ENCODE assay signal across 8 mouse cellular contexts in the genomic region with DNA sequence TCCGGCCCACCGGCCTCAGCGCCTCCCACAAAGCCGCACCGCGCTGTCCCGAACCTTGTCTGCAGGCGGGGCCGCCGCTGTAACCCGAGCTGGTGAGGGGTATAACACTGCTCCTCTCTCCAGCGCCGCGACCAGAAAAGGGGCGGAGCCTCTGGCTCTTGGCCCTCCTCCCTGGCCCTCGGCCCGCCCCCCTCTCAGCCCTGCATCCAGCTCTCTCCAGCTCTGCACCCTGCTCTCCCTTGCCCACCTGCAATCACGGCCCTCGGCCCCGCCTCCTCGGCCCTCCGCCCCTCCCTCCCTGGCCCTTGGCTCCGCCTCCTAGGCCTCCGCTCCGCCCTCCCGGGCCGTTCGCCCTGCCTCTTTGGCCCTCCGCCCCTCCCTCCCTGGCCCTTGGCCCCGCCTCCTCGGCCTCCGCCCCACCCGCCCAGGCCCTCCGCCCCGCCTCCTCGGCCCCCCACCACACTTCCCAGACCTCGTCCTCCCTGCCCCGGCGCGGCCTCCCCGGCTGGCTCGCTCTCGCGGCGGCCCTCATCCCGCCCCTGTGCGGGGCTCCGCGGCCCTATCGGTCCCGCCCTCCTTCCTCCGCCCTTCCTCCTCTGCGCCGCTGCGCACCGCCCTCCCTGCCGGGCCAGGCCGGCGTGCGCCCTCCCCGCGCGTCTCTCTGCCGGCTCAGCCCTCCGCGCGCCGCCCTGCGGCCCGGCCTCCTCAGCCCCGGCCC. TPM values are rescaled to one million over a fixed set of nuclear protein-coding genes. Genes with fewer than 3 reads are reported as not detected.
DNase-seq lines count a peak whose midpoint lies in the region; ATAC-seq lines count a peak whose summit lies in the region.

A gene (plus strand): TSS at position 617 of the 718 bp plus-strand sequence.

- H3K4me3 ChIP-seq in forebrain, embryonic 10.5 days: peak within 1 kb of the TSS; percentile 78
- H3K4me3 ChIP-seq in heart, embryonic 14.5 days (ENCODE audit: control insufficient read depth in 1 of 2, insufficient read depth in 1 of 2, low read depth in 1 of 2, low read length in 2 of 2): peak within 1 kb of the TSS; percentile 85 to 91
- H3K4me3 ChIP-seq in liver, embryonic 13.5 days (replicated peaks): peak within 1 kb of the TSS; percentile 66
- H3K4me3 ChIP-seq in stomach, embryonic 14.5 days (ENCODE audit: low read depth, low read length): peak within 1 kb of the TSS; percentile 76

- H3K4me1 ChIP-seq in forebrain, embryonic 10.5 days: peaks cover 17% of the 10 kb centered on the region
- peaks cover 3 to 34% of the 10 kb centered on the region in 2 experiments; a peak in 3 of 4 replicates for H3K4me1 ChIP-seq in heart, embryonic 14.5 days (ENCODE audit: control insufficient read depth in 2 of 2, insufficient read depth in 2 of 2, low read length in 2 of 2)
- H3K4me1 ChIP-seq in liver, embryonic 13.5 days (replicated peaks): peaks cover 12% of the 10 kb centered on the region; the same call in 1 of the 2 replicates
- peaks cover 12% of the 10 kb centered on the region; the same call in 1 of the 2 replicates for H3K4me1 ChIP-seq in stomach, embryonic 14.5 days (ENCODE audit: control insufficient read depth, insufficient read depth, low read length)

- H3K36me3 ChIP-seq in forebrain, embryonic 10.5 days (replicated peaks): peaks cover 6% of the 10 kb centered on the region
- H3K36me3 ChIP-seq in heart, embryonic 14.5 days (ENCODE audit: control insufficient read depth, insufficient read depth, low read length): peaks cover 12% of the 10 kb centered on the region
- no peaks in the 10 kb centered on the region for H3K36me3 ChIP-seq in liver, embryonic 13.5 days
- no peaks in the 10 kb centered on the region for H3K36me3 ChIP-seq in stomach, embryonic 14.5 days (ENCODE audit: control insufficient read depth, insufficient read depth, low read length)

- peak; percentile 83 for DNase-seq in CD4-positive helper T cell, adult 2 months (ENCODE audit: low read depth, low spot score)
- DNase-seq in brain, embryonic 18.5 days (ENCODE audit: low read depth, low spot score): peak; percentile 57
- DNase-seq in forebrain, embryonic 10.5 days (ENCODE audit: extremely low spot score, low spot score): peak; percentile 92
- peak; percentile 94 for DNase-seq in kidney, postnatal 10 days
- DNase-seq in liver, embryonic 13.5 days: peak; percentile 56
- peak; percentile 31 to 65 for DNase-seq in natural killer cell, adult 2 months (ENCODE audit: low spot score in 2 of 2)

- peak within 1 kb of the TSS; percentile 90 for H3K27ac ChIP-seq in forebrain, embryonic 10.5 days
- H3K27ac ChIP-seq in heart, embryonic 14.5 days (replicated peaks in 1 of 2; ENCODE audit: control insufficient read depth in 1 of 2, insufficient read depth in 1 of 2, low read depth in 2 of 2, low read length in 2 of 2): peak within 1 kb of the TSS; percentile 93 to 98
- H3K27ac ChIP-seq in liver, embryonic 13.5 days: peak within 1 kb of the TSS; percentile 63
- H3K27ac ChIP-seq in stomach, embryonic 14.5 days (ENCODE audit: low read length): peak within 1 kb of the TSS; percentile 87

- WGBS in forebrain, embryonic 10.5 days: under 1% methylated on average over 58 of the region's 71 CpGs
- 1% methylated on average over 63 of the region's 71 CpGs for WGBS in heart, embryonic 14.5 days
- 1% methylated on average over 55 of the region's 71 CpGs for WGBS in liver, embryonic 13.5 days (ENCODE audit: insufficient replicate concordance)
- WGBS in stomach, embryonic 14.5 days: 1% methylated on average over 59 of the region's 71 CpGs

- H3K9me3 ChIP-seq in forebrain, embryonic 10.5 days: no peaks in the 10 kb centered on the region; the same call in 1 of the 2 replicates
- peaks cover 3% of the 10 kb centered on the region for H3K9me3 ChIP-seq in heart, embryonic 14.5 days (ENCODE audit: control insufficient read depth, low read length)
- H3K9me3 ChIP-seq in liver, embryonic 13.5 days (replicated peaks): no peaks in the 10 kb centered on the region
- H3K9me3 ChIP-seq in stomach, embryonic 14.5 days (ENCODE audit: control insufficient read depth, low read depth, low read length): no peaks in the 10 kb centered on the region

- ATAC-seq in heart, embryonic 14.5 days (ENCODE audit: insufficient number of reproducible peaks, insufficient read depth, low FRiP score, low read depth): peak; percentile 93
- ATAC-seq in liver, embryonic 13.5 days (ENCODE audit: low read depth): peak; percentile 91
- ATAC-seq in stomach, embryonic 14.5 days (ENCODE audit: insufficient number of reproducible peaks, insufficient read depth, low FRiP score, low read depth): peak; percentile 96

- H3K27me3 ChIP-seq in forebrain, embryonic 10.5 days (ENCODE audit: poor library complexity, severe bottlenecking): peaks cover 13% of the 10 kb centered on the region
- no peaks in the 10 kb centered on the region for H3K27me3 ChIP-seq in heart, embryonic 14.5 days (ENCODE audit: control insufficient read depth, insufficient read depth, low read length)
- peaks cover 58% of the 10 kb centered on the region for H3K27me3 ChIP-seq in liver, embryonic 13.5 days
- no peaks in the 10 kb centered on the region for H3K27me3 ChIP-seq in stomach, embryonic 14.5 days (ENCODE audit: control insufficient read depth, insufficient read depth, low read length)

- peak within 1 kb of the TSS; percentile 94 for H3K9ac ChIP-seq in heart, embryonic 14.5 days (ENCODE audit: low read length)
- peak within 1 kb of the TSS; percentile 68 for H3K9ac ChIP-seq in liver, embryonic 13.5 days
- peak within 1 kb of the TSS; percentile 87 for H3K9ac ChIP-seq in stomach, embryonic 14.5 days (replicated peaks; ENCODE audit: low read depth, low read length)

- H3K4me2 ChIP-seq in heart, embryonic 14.5 days (ENCODE audit: low read length): peak within 1 kb of the TSS; percentile 78
- peak within 1 kb of the TSS; percentile 74 for H3K4me2 ChIP-seq in liver, embryonic 13.5 days
- peak within 1 kb of the TSS; percentile 57 for H3K4me2 ChIP-seq in stomach, embryonic 14.5 days (replicated peaks; ENCODE audit: low read depth, low read length)

RNA-seq across cellular contexts. Expression of the gene that starts here (rescaled TPM):
- polyA plus RNA-seq in forebrain, embryonic 10.5 days (2016; fragmentation: Nextera tagmentation; extraction: Ambion mirVana): 1.7 and 2.3 TPM in 2 replicates
- 12.7 and 15.7 TPM in 2 replicates for polyA plus RNA-seq in heart, embryonic 14.5 days (2014; fragmentation: Nextera tagmentation; extraction: Ambion mirVana)
- polyA plus RNA-seq in liver, embryonic 13.5 days (2015; fragmentation: Nextera tagmentation; extraction: Ambion mirVana): 0.91 and 0.92 TPM in 2 replicates
- 10.5 and 11.4 TPM in 2 replicates for polyA plus RNA-seq in stomach, embryonic 14.5 days (2014; fragmentation: Nextera tagmentation; extraction: Ambion mirVana)

Comparison
In these comparisons a context has a peak if more than half of its experiments do, and no peak if none do; other contexts are left out.
1. Peak in every context shown above with its lines: DNase-seq, ATAC-seq, H3K4me3 ChIP-seq and H3K27ac ChIP-seq.
2. Peak in DNase-seq, ATAC-seq, H3K4me3 ChIP-seq, H3K27ac ChIP-seq, H3K9ac ChIP-seq and H3K4me2 ChIP-seq in liver, embryonic 13.5 days; RNA of the gene not detected or under 1 TPM.